Mouse (Mus musculus) liver, adult 2 months (tissue): ENCODE results near the gene Adh6b.

Experiments
- CTCF ChIP-seq: fragments of 200-500 bp; IDR thresholded peaks from 2 replicates; pipeline ENCODE4 v1.5.1; 2011; ENCODE audit warnings: low read depth, low read length, control low read depth
- POLR2A ChIP-seq: fragments of 200-500 bp; IDR thresholded peaks from 2 replicates; pipeline ENCODE4 v1.6.1; 2011; ENCODE audit warnings: low read length, control low read depth; ENCODE audit not compliant: insufficient read depth; ENCODE audit errors: extremely low read depth

DNA sequence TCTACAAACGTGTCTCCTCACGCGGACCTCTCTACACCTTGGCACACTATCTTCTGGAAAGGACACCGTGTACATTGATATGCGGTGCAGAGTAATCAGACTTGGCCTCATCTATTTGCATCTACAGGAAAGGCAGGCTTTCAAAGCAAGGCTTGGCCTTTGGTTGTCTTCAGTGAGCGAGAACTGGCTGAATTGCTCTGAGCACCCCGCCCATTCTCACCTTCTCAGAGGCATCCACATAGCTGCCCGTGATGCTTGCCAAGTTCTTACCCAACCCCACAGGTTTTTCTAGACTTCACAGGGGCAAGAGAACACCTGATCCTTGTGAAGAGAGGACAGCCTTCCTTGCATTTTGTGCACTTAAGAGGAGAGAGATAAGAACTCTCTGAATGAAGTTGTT is 31.7 kb upstream of the Adh6b start:
- TF ChIP-seq CTCF: no peak
- TF ChIP-seq POLR2A: no peak
